ENCODE assay signal across 21 mouse cellular contexts in genomic region chr11:109922236-109922635, GRCm38 (mm10).
"Had no signal": no experiment of that assay in that cellular context is flagged by ENCODE, and none has a peak within 500 bp of the region (broad histone marks: within the 10 kb centered on the region; RNA-seq: fewer than 3 reads in every experiment).

No protein-coding gene starts in this region.

- DNase-seq: kidney, postnatal 10 days; kidney, postnatal 36 days; layer of hippocampus, postnatal 36 days; liver; lung, adult 18-20 months; right cerebral cortex, adult 18-20 months; right cerebral cortex, postnatal 14 days; right cerebral cortex, postnatal 4 days; spleen, adult 18-20 months; thymus, postnatal 36 days had no signal

- ATAC-seq: liver, embryonic 12.5 days; midbrain, embryonic 15.5 days had no signal

- H3K4me1 ChIP-seq: kidney, embryonic 15.5 days; liver, embryonic 12.5 days; liver, embryonic 15.5 days; midbrain, embryonic 12.5 days; midbrain, embryonic 15.5 days; neural tube, embryonic 12.5 days; neural tube, embryonic 15.5 days; stomach, embryonic 15.5 days had no signal

- H3K9ac ChIP-seq: kidney, embryonic 15.5 days; limb, embryonic 12.5 days; liver, embryonic 12.5 days; liver, embryonic 15.5 days; midbrain, embryonic 12.5 days; midbrain, embryonic 15.5 days; neural tube, embryonic 12.5 days; neural tube, embryonic 15.5 days; stomach, embryonic 15.5 days had no signal

- H3K4me3 ChIP-seq: kidney, embryonic 15.5 days; left cerebral cortex, adult 2 months; limb, embryonic 12.5 days; liver, embryonic 12.5 days; liver, embryonic 15.5 days; midbrain, embryonic 12.5 days; midbrain, embryonic 15.5 days; neural tube, embryonic 12.5 days; neural tube, embryonic 15.5 days; stomach, embryonic 15.5 days had no signal

- H3K27ac ChIP-seq: kidney, embryonic 15.5 days; left cerebral cortex, adult 2 months; limb, embryonic 12.5 days; liver, embryonic 12.5 days; liver, embryonic 15.5 days; macrophage; midbrain, embryonic 12.5 days; midbrain, embryonic 15.5 days; neural tube, embryonic 12.5 days; neural tube, embryonic 15.5 days; stomach, embryonic 15.5 days had no signal

- H3K27me3 ChIP-seq: kidney, embryonic 15.5 days; limb, embryonic 12.5 days; liver, embryonic 12.5 days; liver, embryonic 15.5 days; midbrain, embryonic 12.5 days; midbrain, embryonic 15.5 days; neural tube, embryonic 12.5 days; neural tube, embryonic 15.5 days; stomach, embryonic 15.5 days had no signal

- H3K9me3 ChIP-seq: kidney, embryonic 15.5 days; limb, embryonic 12.5 days; liver, embryonic 12.5 days; liver, embryonic 15.5 days; midbrain, embryonic 12.5 days; midbrain, embryonic 15.5 days; neural tube, embryonic 12.5 days; neural tube, embryonic 15.5 days; stomach, embryonic 15.5 days had no signal

- H3K4me2 ChIP-seq: kidney, embryonic 15.5 days; limb, embryonic 12.5 days; liver, embryonic 12.5 days; liver, embryonic 15.5 days; midbrain, embryonic 12.5 days; midbrain, embryonic 15.5 days; neural tube, embryonic 12.5 days; neural tube, embryonic 15.5 days; stomach, embryonic 15.5 days had no signal

- H3K36me3 ChIP-seq: kidney, embryonic 15.5 days; limb, embryonic 12.5 days; liver, embryonic 12.5 days; liver, embryonic 15.5 days; midbrain, embryonic 12.5 days; midbrain, embryonic 15.5 days; neural tube, embryonic 12.5 days; neural tube, embryonic 15.5 days; stomach, embryonic 15.5 days had no signal
